Mouse (Mus musculus) adrenal gland, postnatal 25 days (tissue): ENCODE data around the gene Ppp1r15b. TPM values are rescaled to one million over a fixed set of nuclear protein-coding genes. Genes with fewer than 3 reads are reported as not detected.
A peak's percentile ranks its signal among the peaks of the same experiment; 100 is the strongest.

Source experiments
- DNase-seq: peaks from one replicate; pipeline ENCODE4 v3.0.0; 2021; ENCODE audit warnings: mixed read lengths
- long read RNA-seq: library from polyadenylated mRNA; stranded (forward); transcript quantifications from one replicate; pipeline ENCODE4 v2.0.0, GENCODE M21; 2021
- total RNA-seq: library from RNA; stranded (reverse); gene quantifications from 2 replicates; pipeline ENCODE4 v1.2.3, GENCODE M21; 2021

Ppp1r15b gene
- 82.5 and 88.1 TPM in 2 replicates for total RNA-seq
- long read RNA-seq, full-length matches to known transcripts = 12 of 28 reads
- long read RNA-seq, partial matches to known transcripts = 0 of 28 reads
- long read RNA-seq, other reads (novel, unspliced or antisense) = 16 of 28 reads

DNA sequence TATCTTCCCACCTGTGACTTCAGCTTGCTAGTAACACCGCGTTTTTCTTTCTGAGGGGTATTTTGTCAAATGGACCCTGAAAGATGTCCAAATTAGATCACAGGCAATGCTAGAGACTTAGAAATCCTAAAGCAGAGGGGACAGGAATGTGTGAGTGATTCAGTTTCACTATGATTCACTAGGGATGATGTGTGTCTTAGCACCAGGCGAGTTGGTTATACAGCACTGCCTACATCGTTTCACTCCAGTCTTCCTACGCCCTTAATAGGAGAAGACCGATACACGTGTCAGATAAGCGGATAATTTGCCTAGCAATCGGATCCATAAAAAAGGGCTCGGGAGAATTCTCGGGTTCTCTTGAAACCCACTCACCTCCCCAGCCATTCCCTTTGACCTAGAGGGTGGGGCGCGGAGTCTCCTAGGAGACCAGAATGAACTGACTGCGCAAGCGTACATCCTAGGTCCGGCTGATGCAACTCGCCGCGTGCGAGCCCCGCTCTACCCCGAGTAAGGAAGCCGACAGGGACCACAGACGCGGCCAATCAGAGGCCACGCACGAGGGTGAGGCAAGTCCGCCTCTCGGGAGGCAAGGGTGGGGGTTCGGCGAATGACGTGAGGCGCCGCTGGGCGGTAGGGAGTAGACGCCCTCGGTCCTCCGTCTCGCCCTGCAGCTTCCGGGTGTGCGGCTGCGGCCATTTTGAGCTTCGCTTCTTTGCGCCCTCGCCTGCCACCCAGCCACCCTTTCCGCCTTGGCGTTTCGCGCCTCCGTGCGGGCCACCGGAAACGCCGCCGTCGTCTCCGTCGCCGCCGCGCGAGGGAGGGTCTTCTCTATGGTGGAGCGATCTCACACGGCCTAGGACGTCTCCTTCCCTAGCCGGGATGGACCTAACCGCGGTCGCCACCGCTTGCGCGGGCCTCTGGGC lies at the start of gene Ppp1r15b:
Gene Ppp1r15b, plus strand, starts transcription at position 506 of the 923 bp plus-strand sequence.
- peak; percentile 98 for DNase-seq

DNA sequence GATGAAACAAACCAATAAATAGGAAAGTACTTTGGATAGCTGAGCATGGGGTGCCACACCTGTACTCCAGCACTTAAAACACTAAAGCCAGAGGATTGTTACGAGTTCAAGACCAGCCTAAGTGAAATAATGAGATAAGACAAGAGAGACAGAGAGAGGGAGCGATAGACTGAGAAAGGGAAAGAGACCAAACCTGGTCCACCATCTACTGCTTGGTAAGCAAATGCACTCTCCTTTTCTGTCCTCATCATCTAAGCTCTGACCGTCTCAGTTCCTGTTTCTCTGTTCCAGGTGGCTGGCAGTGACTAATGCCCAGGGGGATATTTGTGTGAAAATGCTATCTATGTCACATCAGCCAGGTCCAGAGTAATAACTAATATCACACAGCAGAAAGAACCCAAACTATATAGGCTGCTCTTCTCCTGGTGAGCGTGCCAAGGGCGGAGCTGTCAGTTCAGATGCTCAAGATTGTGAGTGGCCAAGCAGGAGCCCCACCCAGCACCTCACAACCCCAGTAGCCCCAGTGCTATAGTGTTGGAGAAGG lies 47.9 kb upstream of the Ppp1r15b start:
- no peak for DNase-seq

DNA sequence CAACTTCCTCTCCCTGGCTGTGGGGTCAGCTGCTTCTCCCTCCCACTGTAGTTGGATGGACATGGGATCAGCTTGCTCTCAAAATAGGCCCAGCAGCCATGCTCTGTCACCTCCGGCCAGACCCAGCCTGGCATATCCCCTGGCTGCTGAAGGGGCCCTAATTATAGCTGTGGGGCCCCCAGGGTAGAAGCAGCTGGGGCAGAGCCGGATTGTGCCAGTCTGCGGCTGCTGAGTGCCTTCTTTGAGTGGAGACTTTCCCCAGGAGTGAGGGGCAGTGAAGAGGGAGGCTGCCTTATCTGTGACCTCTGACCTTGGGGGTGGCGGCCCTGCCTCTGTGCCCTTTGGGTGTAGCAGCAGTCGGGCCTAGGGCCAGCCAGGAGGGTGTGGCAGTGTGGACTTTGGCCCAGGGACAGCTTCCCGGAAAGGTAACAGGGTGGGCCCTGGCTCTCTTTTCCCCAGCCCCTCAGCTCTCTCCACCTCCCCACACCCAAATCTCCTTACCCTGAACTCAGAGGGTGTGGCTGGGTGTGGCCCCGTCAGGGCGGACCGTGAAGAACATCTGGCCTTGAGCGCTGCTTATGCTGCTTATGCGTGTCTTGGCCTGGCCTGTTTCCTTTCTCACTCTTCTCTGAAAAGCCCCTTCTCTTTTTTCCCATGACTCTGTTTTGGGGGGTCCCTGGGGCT lies 46.9 kb upstream of the Ppp1r15b start:
- no peak for DNase-seq

GRCm38 (mm10) chr1:133084708-133085416 lies 46.1 kb upstream of the Ppp1r15b start:
- DNase-seq = no peak

DNA sequence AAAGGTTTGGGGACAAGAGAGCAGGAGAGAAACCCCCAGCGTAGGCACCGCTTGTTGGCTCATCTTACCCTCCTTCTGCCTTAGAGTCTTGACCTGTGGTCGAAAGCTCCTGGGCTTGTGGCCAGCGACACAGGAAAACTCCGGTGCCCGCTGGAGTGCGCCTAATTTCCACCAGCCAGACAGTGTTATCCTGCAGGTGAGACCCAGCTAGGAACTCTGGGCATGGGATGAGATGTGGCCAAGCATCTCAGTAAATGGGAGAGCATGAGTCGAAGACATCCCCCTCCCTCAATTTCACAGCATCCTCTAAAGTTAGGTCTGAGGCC lies 45.6 kb upstream of the Ppp1r15b start:
- no peak for DNase-seq

DNA sequence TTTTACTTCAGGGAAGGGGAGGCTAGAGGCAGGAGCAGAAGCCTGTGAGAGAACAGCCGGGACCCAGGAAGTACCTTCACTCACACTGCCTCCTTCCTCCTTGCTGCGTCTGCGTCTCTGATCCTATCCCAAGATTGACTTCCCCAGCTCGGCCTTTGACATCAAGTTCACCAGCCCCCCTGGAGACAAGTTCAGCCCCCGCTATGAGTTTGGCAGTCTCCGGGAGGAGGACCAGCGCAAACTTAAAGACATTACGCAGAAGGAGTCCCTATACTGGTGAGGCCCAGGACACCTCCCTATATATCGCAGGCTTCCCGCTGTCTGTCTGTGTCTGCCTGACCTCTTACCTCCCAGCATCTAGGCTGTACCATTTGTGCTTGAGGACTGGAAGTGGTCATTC lies 44.1 kb upstream of the Ppp1r15b start:
- DNase-seq = no peak

GRCm38 (mm10) chr1:133087206-133087905 lies 43.6 kb upstream of the Ppp1r15b start:
- DNase-seq = peak; percentile 46

DNA sequence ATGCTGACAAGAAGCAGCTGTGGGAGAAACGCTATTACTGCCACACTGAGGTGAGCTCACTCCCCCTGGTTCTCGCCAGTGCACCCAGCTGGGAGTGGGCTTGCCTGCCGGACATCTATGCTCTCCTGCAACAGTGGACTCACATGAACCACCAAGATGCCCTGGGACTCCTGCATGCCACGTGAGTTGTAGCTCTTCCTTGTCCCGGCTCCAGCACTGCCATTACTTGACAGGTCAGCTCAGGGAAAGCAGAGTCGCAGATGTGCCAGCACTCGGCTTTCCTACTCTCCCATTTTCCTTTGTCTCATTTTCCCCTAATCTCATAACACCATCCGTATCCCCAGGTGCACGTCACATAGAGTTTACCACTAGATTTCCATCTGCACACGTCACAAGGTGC lies 42.7 kb upstream of the Ppp1r15b start:
- no peak for DNase-seq

- DNase-seq = no peak
Observed at GRCm38 (mm10) chr1:133089415-133089814, 41.5 kb upstream of the Ppp1r15b start.

DNA sequence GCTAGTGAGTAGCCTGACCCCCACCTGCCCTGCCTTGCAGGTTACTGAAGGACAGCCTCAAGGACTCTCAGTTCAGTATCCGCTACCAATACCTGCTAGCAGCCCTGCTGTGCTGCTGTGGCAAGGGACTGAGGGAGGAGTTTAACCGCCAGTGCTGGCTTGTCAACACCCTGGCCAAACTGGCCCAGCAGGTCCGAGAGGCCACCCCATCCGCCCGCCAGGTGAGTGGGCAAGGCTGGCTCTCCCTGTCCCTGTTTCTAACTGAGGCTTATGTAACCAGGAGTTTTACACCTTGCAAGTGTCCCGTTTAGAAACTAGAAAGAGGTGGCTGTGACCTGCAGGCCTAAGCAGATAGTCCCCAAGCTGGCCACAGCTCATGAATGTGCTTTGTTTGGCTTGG lies 40.3 kb upstream of the Ppp1r15b start:
- DNase-seq = no peak

DNA sequence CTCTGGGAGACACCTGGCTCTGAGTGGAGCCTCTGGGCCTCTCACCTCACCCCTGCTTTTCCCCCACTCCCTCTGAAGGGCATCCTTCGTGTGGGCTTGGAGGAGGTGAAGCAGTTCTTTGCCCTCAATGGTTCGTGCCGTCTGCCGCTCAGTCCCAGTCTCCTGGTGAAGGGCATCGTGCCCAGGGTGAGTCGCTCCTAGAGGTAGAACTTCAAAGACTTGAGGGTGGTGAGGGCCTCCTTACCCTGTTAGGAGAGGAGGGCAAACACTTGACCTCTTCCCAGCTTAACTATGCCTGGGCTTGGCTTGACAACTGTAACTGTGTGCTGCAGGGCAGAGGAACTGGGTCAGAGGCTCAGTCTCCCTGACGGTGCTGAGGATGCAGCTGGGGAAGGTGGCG lies 39.5 kb upstream of the Ppp1r15b start:
- no peak for DNase-seq

DNA sequence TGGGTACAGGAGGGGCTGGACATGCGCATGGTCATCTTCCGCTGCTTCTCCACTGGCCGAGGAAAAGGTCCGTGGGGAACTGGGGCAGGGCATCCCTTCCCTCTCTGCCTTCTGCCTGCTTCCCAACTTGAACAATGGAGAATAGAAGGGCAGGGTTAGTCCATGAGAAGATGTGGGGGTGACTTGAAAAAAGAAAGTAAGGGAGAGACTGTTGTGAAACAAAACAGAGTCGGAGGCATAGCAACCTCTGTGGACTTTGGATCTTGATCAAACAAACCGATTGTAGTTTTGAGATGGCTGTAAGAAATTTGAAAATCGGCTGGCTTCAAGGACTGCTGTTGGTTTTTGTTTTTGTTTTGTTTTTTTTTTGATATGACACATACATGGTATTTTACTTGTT lies 37.2 kb upstream of the Ppp1r15b start:
- no peak for DNase-seq

DNA sequence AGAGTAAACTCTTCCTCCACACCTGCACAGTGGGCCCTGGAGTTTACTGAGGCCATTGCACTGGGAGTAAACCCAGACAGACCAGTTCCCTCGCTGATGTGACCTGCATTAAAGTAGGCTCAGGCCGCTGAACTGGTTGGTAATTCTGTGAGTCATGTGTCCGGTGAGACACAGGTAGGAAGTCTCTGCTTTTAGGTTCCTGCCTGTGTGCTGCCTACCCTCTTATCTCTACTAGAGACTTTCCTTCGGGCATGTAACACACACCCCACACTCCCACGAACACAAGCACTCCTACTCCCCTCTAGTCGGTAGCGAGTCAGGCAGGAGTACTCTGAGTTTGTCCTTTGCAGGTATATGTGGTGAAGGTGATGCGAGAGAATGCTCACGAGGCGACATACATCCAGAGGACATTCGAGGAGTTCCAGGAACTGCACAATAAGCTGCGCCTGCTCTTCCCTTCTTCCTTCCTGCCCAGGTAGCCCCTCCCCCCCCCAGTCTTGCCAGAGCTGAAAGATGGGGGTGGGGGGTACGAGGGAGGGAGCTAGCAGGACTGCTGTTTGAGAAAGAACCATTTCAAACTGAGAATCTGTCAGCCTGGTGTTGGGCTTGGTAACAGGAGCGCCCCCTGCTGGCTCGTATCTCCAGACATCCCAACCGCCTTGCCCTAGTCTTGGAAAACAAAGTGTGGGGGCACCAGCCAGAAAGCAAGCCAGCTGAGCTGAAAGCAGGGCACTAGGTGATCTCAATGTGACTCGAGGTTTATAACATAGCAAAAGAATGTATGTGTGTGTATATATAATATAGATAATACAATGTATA lies 29.8 kb upstream of the Ppp1r15b start:
- DNase-seq = peak; percentile 77

DNA sequence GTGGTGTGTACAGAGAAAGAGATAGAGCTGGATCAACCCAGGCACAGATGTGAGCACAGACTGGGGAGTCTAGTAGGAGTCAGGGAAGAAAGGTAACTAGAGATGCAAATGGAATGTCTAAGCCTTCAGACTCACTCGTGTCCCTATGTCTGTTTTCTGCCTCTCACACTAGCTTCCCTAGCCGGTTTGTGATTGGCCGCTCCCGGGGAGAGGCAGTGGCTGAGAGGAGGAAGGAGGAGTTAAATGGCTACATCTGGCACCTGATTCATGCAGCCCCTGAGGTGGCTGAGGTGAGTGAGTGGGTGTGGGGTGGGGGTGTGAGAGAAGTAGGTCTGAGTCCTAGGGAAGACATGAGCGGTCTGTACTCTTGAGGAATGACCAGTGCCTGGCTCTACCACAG lies 28.8 kb upstream of the Ppp1r15b start:
- no peak for DNase-seq

DNA sequence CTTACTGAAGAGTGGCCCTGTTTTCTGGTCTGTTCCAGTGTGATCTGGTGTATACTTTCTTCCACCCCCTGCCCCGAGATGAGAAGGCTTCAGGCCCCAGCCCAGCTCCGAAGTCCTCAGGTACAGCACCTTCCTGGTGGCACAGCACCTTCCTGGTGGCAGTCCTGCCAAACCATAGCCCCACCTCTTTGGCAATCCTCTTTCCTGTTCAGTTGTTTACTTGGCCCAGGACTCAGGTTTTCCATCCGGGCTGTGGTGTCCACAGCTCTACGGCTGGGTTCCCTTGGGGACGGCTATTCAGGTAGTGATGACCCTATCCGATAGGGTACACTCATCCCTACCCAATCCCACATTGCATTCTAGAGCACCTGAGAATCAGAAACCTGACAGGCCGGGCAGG lies 27.6 kb upstream of the Ppp1r15b start:
- DNase-seq = no peak

GRCm38 (mm10) chr1:133103871-133104270 lies 27.1 kb upstream of the Ppp1r15b start:
- no peak for DNase-seq

DNA sequence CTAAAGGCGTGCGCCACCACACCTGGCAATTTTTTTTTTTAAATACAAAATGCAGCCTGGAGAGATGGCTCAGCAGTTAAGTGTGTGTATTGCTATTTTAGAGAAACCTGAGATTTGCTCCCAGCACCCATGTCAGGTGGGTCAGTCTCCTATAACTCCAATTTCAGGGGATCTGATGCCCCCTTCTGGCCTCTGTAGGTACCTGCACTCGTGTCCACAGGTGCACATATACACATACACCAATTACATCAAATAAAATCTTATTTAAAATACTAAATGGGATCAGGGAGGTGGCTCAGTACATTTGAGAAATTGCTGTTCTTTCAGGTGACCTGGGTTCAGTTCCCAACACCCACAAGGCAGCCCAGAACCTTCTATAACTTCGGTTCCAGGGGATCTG lies 14.8 kb upstream of the Ppp1r15b start:
- no peak for DNase-seq

DNA sequence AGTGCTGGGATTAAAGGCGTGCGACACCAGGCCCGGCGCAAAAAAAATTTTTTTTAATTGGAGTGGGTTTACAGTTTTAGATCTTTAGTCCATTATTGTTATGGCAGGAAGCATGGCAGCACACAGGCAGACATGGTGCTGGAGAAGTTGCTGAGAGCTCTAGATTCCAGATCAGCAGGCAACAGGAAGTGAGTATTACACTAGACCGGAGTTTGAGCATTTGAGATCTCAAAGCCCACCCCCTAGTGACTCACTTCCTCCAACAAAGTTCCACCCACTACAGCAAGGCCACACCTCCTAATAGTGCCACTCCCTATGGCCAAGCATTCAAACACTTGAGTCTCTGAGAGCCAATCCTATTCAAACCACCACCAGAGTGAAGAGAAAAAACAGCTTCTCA lies 12.8 kb upstream of the Ppp1r15b start:
- DNase-seq = no peak

- no peak for DNase-seq
Observed at GRCm38 (mm10) chr1:133118844-133119243, 12.1 kb upstream of the Ppp1r15b start.

GRCm38 (mm10) chr1:133119931-133120712 lies 10.8 kb upstream of the Ppp1r15b start:
- DNase-seq = no peak
